Mouse (Mus musculus) kidney, embryonic 14.5 days (tissue): ENCODE measurements around the gene Zfp740. TPM values are rescaled to one million over a fixed set of nuclear protein-coding genes. Genes with fewer than 3 reads are reported as not detected.

Experiments
- ATAC-seq: fragments of 200-750 bp; cut with Nextera tagmentation; 2 replicates; pipeline ENCODE4 v1.8.0; 2017; ENCODE audit warnings: moderate number of reproducible peaks, mild to moderate bottlenecking, moderate TSS enrichment, moderate library complexity; ENCODE audit not compliant: low FRiP score, low TSS enrichment
- H3K27ac ChIP-seq: fragments of 300-500 bp; sonication (generic); 2 replicates; pipeline ENCODE4 v1.5.1; 2014; ENCODE audit warnings: low read depth, mild to moderate bottlenecking, low read length, moderate library complexity, mixed read lengths
- H3K27me3 ChIP-seq: fragments of 300-500 bp; sonication (generic); 2 replicates; pipeline ENCODE4 v1.6.1; 2014; ENCODE audit warnings: mild to moderate bottlenecking, low read length; ENCODE audit not compliant: control insufficient read depth, insufficient read depth
- H3K36me3 ChIP-seq: fragments of 300-500 bp; sonication (generic); 2 replicates; pipeline ENCODE4 v1.6.1; 2014; ENCODE audit warnings: low read length, mixed read lengths; ENCODE audit not compliant: control insufficient read depth, insufficient read depth
- H3K4me1 ChIP-seq: fragments of 300-500 bp; sonication (generic); 2 replicates; pipeline ENCODE4 v1.6.1; 2014; ENCODE audit warnings: low read length, mixed read lengths; ENCODE audit not compliant: control insufficient read depth, insufficient read depth
- H3K4me2 ChIP-seq: fragments of 300-500 bp; sonication (generic); replicated peaks from 2 replicates; pipeline ENCODE4 v1.6.1; 2014; ENCODE audit warnings: low read depth, mild to moderate bottlenecking, low read length
- H3K4me3 ChIP-seq: fragments of 300-500 bp; sonication (generic); 2 replicates; pipeline ENCODE4 v1.5.1; 2014; ENCODE audit warnings: mild to moderate bottlenecking, low read length
- H3K9ac ChIP-seq: fragments of 300-500 bp; sonication (generic); 2 replicates; pipeline ENCODE4 v1.6.1; 2014; ENCODE audit warnings: low read depth, mild to moderate bottlenecking, low read length, moderate library complexity
- H3K9me3 ChIP-seq: fragments of 300-500 bp; sonication (generic); 2 replicates; pipeline ENCODE4 v1.6.1; 2016; ENCODE audit warnings: low read length; ENCODE audit not compliant: control insufficient read depth
- WGBS: fragments of 180-500 bp; shearing (Covaris S2); extraction: QIAGEN DNeasy Blood & Tissue Kit; methylation state at CpG from one replicate; pipeline ENCODE4 v1.1.7; 2014; 5-methylcytosine and 5-hydroxymethylcytosine counted together
- polyA plus RNA-seq: library from polyadenylated mRNA; unstranded; fragments of >200 nt; fragmentation: Nextera tagmentation; extraction: Ambion mirVana; gene quantifications from 2 replicates; pipeline ENCODE4 v1.2.1, GENCODE M21; 2014

The Zfp740 gene
- polyA plus RNA-seq, 1 experiment from 2014 or later: 59.9 TPM

GRCm38 (mm10) chr15:102173581-102173980 lies 29.5 kb upstream of the Zfp740 start:
- no peak overlapping the region for H3K4me2 ChIP-seq
- H3K27ac ChIP-seq: no peak overlapping the region
- no peaks in the 10 kb centered on the region for H3K9me3 ChIP-seq
- ATAC-seq: no peak
- peaks cover 18% of the 10 kb centered on the region; the same call in 1 of the 2 replicates for H3K36me3 ChIP-seq
- no peak overlapping the region for H3K9ac ChIP-seq
- 77% methylated on average over 3 of the region's 3 CpGs for WGBS
- H3K4me3 ChIP-seq: no peak overlapping the region
- H3K4me1 ChIP-seq: peaks cover 6% of the 10 kb centered on the region; the same call in 1 of the 2 replicates
- no peaks in the 10 kb centered on the region for H3K27me3 ChIP-seq

- WGBS: 87% methylated on average over 16 of the region's 16 CpGs
- H3K4me3 ChIP-seq: no peak overlapping the region
- H3K27ac ChIP-seq: no peak overlapping the region
- ATAC-seq: no peak
- H3K27me3 ChIP-seq: no peaks in the 10 kb centered on the region
- no peak overlapping the region for H3K4me2 ChIP-seq
- H3K36me3 ChIP-seq: peaks cover 32% of the 10 kb centered on the region; the same call in 1 of the 2 replicates
- no peak overlapping the region for H3K9ac ChIP-seq
- H3K9me3 ChIP-seq: no peaks in the 10 kb centered on the region
- H3K4me1 ChIP-seq: no peaks in the 10 kb centered on the region
These were observed 27.2 kb upstream of the Zfp740 start for GRCm38 (mm10) chr15:102175736-102176319.

DNA sequence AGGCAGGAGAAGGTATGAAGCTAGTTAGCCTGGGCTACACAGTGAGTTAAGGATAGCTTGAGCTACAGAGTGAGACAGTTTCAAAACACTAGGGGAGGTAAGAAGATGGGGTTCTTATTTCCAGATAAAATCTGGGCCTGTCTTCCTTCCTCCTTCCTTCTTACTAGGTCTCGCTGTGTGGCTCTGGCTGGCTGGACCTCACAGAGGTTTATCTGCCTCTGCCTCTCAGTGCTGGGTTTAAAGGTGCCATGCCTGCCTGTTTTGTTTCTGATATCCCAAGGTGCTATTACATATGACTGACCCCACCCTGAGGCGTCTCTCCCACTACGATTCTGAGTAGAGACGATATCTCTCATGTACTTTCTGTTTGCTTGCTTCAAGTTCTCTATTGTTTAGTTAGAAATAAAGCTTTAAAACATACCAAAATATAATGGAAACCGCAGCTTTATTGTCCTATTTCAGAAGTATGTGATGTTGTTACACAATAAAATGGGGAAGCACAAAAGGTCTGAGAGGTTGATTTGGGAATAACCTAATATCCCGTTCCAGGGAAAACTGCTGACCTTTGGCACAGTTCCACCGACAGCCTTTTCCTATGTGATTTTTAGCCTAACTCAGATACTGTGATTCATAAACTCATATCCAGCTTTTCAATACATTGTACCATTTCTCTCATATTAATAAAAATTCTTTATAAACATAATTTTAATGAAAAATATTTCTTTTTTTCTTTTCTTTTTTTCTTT lies 26.3 kb upstream of the Zfp740 start:
- WGBS: 82% methylated on average over 7 of the region's 7 CpGs
- H3K4me1 ChIP-seq: no peaks in the 10 kb centered on the region

DNA sequence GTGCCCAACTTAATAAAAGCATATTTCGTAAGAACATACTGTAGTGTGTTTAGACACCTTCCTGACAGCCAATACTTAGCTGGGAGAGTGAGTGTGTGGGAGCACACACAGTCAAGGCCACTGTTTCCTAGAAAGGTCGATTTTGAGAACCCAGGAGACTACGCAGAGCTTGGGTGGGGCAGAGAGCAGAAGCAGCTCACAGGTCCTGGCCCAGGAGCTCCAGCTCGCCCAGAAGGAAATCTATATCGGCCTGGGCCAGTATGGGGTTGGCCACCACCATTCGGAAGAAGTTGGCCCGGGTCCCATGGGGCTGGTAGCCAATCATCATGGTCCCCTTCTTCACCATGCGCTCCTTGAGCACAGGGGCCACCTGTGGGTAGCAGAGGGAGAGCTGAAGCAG lies 25.6 kb upstream of the Zfp740 start:
- Histone ChIP-seq H3K27me3 (no peaks in the 10 kb centered on the region), H3K4me3 (no peak overlapping the region), H3K36me3 (peaks cover 32% of the 10 kb centered on the region; the same call in 1 of the 2 replicates), H3K9ac (no peak overlapping the region), H3K27ac (no peak overlapping the region), H3K4me1 (no peaks in the 10 kb centered on the region), H3K9me3 (no peaks in the 10 kb centered on the region), H3K4me2 (no peak overlapping the region)
- ATAC-seq: no peak
- WGBS: 85% methylated on average over 8 of the region's 8 CpGs

More for the DNA sequence above, 26.3 kb upstream of the Zfp740 start:
- H3K9ac ChIP-seq: no peak overlapping the region
- H3K27ac ChIP-seq: no peak overlapping the region
- peaks cover 32% of the 10 kb centered on the region; the same call in 1 of the 2 replicates for H3K36me3 ChIP-seq
- H3K4me2 ChIP-seq: no peak overlapping the region
- no peak overlapping the region for H3K4me3 ChIP-seq
- H3K27me3 ChIP-seq: no peaks in the 10 kb centered on the region
- ATAC-seq: no peak
- H3K9me3 ChIP-seq: no peaks in the 10 kb centered on the region

DNA sequence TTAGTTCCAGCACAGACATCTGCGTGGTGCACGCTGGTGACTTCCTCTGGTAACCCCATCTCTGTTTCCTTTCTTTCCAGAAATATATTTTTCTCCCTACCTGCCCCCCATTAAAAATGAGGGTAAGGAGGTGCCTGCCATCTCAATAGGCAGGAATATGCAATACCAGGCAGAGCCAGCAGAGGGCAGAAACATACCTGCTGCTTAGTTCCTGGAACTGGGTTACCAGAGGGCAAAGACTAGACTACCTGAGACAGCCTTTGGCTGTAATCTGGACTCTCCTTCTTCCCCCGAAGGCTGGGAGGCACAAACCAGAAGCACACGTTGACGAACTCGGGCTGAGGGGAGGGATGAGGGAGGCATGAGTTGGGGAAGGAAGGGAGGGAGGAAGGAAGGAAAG lies 24.8 kb upstream of the Zfp740 start:
- Histone ChIP-seq H3K4me2 (no peak overlapping the region), H3K9me3 (no peaks in the 10 kb centered on the region), H3K27me3 (no peaks in the 10 kb centered on the region), H3K36me3 (peaks cover 32% of the 10 kb centered on the region; the same call in 1 of the 2 replicates), H3K4me3 (no peak overlapping the region), H3K27ac (no peak overlapping the region), H3K4me1 (no peaks in the 10 kb centered on the region), H3K9ac (no peak overlapping the region)
- peak; percentile 57 for ATAC-seq
- 18% methylated on average over 6 of the region's 6 CpGs for WGBS

DNA sequence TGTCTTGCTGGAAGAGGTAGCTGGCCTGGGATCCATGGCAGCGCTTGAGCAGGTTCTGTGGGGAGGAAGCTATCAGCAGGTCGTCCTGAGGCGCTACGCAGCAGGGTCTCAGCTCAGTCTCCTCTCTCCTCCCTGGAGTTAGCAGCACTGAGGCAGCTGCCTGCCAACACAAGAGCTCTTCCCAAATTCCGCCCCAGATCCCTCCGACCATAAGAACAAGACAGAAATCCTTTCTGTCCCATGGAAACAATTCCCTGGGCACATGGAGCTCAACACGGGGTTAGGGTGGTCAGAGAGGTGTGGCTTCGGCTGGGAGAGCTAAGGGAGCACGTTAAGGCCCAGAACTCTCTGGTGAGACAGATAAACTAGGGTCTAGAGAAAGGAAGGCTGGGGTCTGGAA lies 23.9 kb upstream of the Zfp740 start:
- H3K27ac ChIP-seq: no peak overlapping the region
- H3K4me3 ChIP-seq: no peak overlapping the region
- no peaks in the 10 kb centered on the region for H3K27me3 ChIP-seq
- no peak for ATAC-seq
- H3K4me1 ChIP-seq: no peaks in the 10 kb centered on the region
- peaks cover 32% of the 10 kb centered on the region; the same call in 1 of the 2 replicates for H3K36me3 ChIP-seq
- no peaks in the 10 kb centered on the region for H3K9me3 ChIP-seq
- no peak overlapping the region for H3K4me2 ChIP-seq
- H3K9ac ChIP-seq: no peak overlapping the region
- WGBS: 81% methylated on average over 9 of the region's 9 CpGs

GRCm38 (mm10) chr15:102179924-102180323 lies 23.1 kb upstream of the Zfp740 start:
- no peak overlapping the region for H3K9ac ChIP-seq
- no peak overlapping the region for H3K4me3 ChIP-seq
- no peak overlapping the region for H3K27ac ChIP-seq
- peaks cover 32% of the 10 kb centered on the region; the same call in 1 of the 2 replicates for H3K36me3 ChIP-seq
- H3K9me3 ChIP-seq: no peaks in the 10 kb centered on the region
- no peak overlapping the region for H3K4me2 ChIP-seq
- no peaks in the 10 kb centered on the region for H3K27me3 ChIP-seq
- no peak for ATAC-seq
- H3K4me1 ChIP-seq: no peaks in the 10 kb centered on the region
- 88% methylated on average over 14 of the region's 14 CpGs for WGBS

GRCm38 (mm10) chr15:102183076-102183475 lies 20.0 kb upstream of the Zfp740 start:
- H3K9me3 ChIP-seq: no peaks in the 10 kb centered on the region
- H3K9ac ChIP-seq: no peak overlapping the region
- H3K36me3 ChIP-seq: peaks cover 23% of the 10 kb centered on the region; the same call in 1 of the 2 replicates
- H3K4me1 ChIP-seq: peaks cover under 1% of the 10 kb centered on the region; the same call in 1 of the 2 replicates
- 0 out of 2 replicates have a peak, but pooled peaks have one; percentile 40 for ATAC-seq
- H3K27ac ChIP-seq: no peak overlapping the region
- H3K27me3 ChIP-seq: no peaks in the 10 kb centered on the region
- 52% methylated on average over 3 of the region's 3 CpGs for WGBS
- no peak overlapping the region for H3K4me3 ChIP-seq
- no peak overlapping the region for H3K4me2 ChIP-seq

- Histone ChIP-seq H3K4me3 (no peak overlapping the region), H3K9me3 (no peaks in the 10 kb centered on the region), H3K27me3 (no peaks in the 10 kb centered on the region), H3K4me1 (peaks cover 8% of the 10 kb centered on the region), H3K36me3 (peaks cover 9% of the 10 kb centered on the region; the same call in 1 of the 2 replicates), H3K27ac (no peak overlapping the region), H3K4me2 (no peak overlapping the region), H3K9ac (no peak overlapping the region)
- 72% methylated on average over 11 of the region's 11 CpGs for WGBS
- ATAC-seq: no peak
These were observed 16.8 kb upstream of the Zfp740 start for GRCm38 (mm10) chr15:102186239-102186638.
